Mouse (Mus musculus) stomach, postnatal 0 days (tissue): ENCODE measurements around the gene Pcdh7. TPM values are rescaled to one million over a fixed set of nuclear protein-coding genes. Genes with fewer than 3 reads are reported as not detected.

Source experiments
- ATAC-seq: fragments of 200-750 bp; cut with Nextera tagmentation; 2 replicates; pipeline ENCODE4 v1.8.0; 2017; ENCODE audit not compliant: low FRiP score, low TSS enrichment
- DNase-seq: peaks from one replicate; pipeline ENCODE4 v3.0.0-alpha.2; 2016; ENCODE audit warnings: low spot score
- H3K27ac ChIP-seq: fragments of 300-500 bp; sonication (generic); replicated peaks from 2 replicates; pipeline ENCODE4 v1.5.1; 2014; ENCODE audit warnings: mild to moderate bottlenecking, control low read depth
- H3K27me3 ChIP-seq: fragments of 300-500 bp; sonication (generic); 2 replicates; pipeline ENCODE4 v1.6.1; 2014; ENCODE audit warnings: low read length; ENCODE audit not compliant: control insufficient read depth, insufficient read depth
- H3K36me3 ChIP-seq: fragments of 300-500 bp; sonication (generic); 2 replicates; pipeline ENCODE4 v1.6.1; 2014; ENCODE audit warnings: low read length, mixed read lengths; ENCODE audit not compliant: control insufficient read depth, insufficient read depth
- H3K4me1 ChIP-seq: fragments of 300-500 bp; sonication (generic); replicated peaks from 2 replicates; pipeline ENCODE4 v1.6.1; 2014; ENCODE audit warnings: antibody characterized with exemption; ENCODE audit not compliant: control insufficient read depth, insufficient read depth
- H3K4me2 ChIP-seq: fragments of 300-500 bp; sonication (generic); replicated peaks from 2 replicates; pipeline ENCODE4 v1.6.1; 2014; ENCODE audit warnings: low read depth, mild to moderate bottlenecking, control low read depth, moderate library complexity
- H3K4me3 ChIP-seq: fragments of 300-500 bp; sonication (generic); 2 replicates; pipeline ENCODE4 v1.5.1; 2014; ENCODE audit warnings: low read depth, low read length, control low read depth
- H3K9ac ChIP-seq: fragments of 300-500 bp; sonication (generic); 2 replicates; pipeline ENCODE4 v1.6.1; 2014; ENCODE audit warnings: mild to moderate bottlenecking, low read length, control low read depth, mixed read lengths
- H3K9me3 ChIP-seq: fragments of 300-500 bp; sonication (generic); 2 replicates; pipeline ENCODE4 v1.6.1; 2016; ENCODE audit warnings: low read length; ENCODE audit not compliant: control insufficient read depth
- CTCF ChIP-seq: IDR thresholded peaks from 2 replicates; pipeline ENCODE4 v1.5.1; 2016; ENCODE audit warnings: antibody characterized with exemption, low read depth, mild to moderate bottlenecking, moderate library complexity
- EP300 ChIP-seq: optimal IDR thresholded peaks from 2 replicates; pipeline ENCODE3; 2016; ENCODE audit warnings: antibody characterized with exemption
- WGBS: fragments of 180-500 bp; shearing (Covaris S2); extraction: QIAGEN DNeasy Blood & Tissue Kit; methylation state at CpG from one replicate; pipeline ENCODE4 v1.1.7; 2014; 5-methylcytosine and 5-hydroxymethylcytosine counted together
- polyA plus RNA-seq: library from polyadenylated mRNA; unstranded; fragments of >200 nt; fragmentation: Nextera tagmentation; extraction: Ambion mirVana; gene quantifications from 2 replicates; pipeline ENCODE4 v1.2.1, GENCODE M21; 2015

Pcdh7 gene
- polyA plus RNA-seq, 1 experiment from 2014 or later = 6.4 TPM

GRCm38 (mm10) chr5:57857316-57857715, 139.5 kb downstream of the Pcdh7 start:
- Histone ChIP-seq H3K27me3 (no peaks in the 10 kb centered on the region), H3K9ac (no peak overlapping the region), H3K9me3 (no peaks in the 10 kb centered on the region), H3K4me1 (no peaks in the 10 kb centered on the region), H3K4me2 (no peak overlapping the region), H3K27ac (no peak overlapping the region), H3K36me3 (no peaks in the 10 kb centered on the region), H3K4me3 (no peak overlapping the region)
- DNase-seq = no peak
- ATAC-seq = no peak
- WGBS = 82% methylated on average over 3 of the region's 3 CpGs
- TF ChIP-seq CTCF (no peak), EP300 (no peak)

- H3K27me3 ChIP-seq = no peaks in the 10 kb centered on the region
- DNase-seq = no peak
- H3K4me3 ChIP-seq = no peak overlapping the region
- no peaks in the 10 kb centered on the region for H3K4me1 ChIP-seq
- TF ChIP-seq CTCF = no peak
- TF ChIP-seq EP300 = no peak
- H3K27ac ChIP-seq = no peak overlapping the region
- WGBS = 77% methylated on average over 3 of the region's 3 CpGs
- no peaks in the 10 kb centered on the region for H3K36me3 ChIP-seq
- H3K9ac ChIP-seq = no peak overlapping the region
- no peak for ATAC-seq
- H3K4me2 ChIP-seq = no peak overlapping the region
- no peaks in the 10 kb centered on the region for H3K9me3 ChIP-seq
These were observed 146.5 kb downstream of the Pcdh7 start for GRCm38 (mm10) chr5:57864254-57864653.

DNA sequence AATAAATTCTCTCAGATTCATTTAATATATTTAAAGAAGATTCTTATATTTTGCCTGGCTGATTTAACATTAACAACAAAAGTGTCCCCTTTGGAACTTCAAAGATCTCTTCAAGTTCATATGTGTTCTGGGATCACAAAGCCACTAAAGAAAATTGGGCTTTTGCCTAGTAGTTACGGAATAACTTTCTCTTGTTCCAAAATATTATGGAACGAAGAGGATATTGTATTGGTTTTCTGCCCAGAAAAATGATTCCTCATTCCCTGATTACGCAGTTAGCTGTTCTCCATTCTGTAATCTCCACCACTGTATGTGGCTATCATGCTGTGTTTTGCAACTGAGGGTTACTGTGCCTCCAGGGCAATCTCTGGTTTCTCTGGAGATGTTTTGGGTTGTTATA, 147.5 kb downstream of the Pcdh7 start:
- Histone ChIP-seq H3K36me3 (no peaks in the 10 kb centered on the region), H3K4me3 (no peak overlapping the region), H3K27ac (no peak overlapping the region), H3K9ac (no peak overlapping the region), H3K4me2 (no peak overlapping the region), H3K9me3 (no peaks in the 10 kb centered on the region), H3K27me3 (no peaks in the 10 kb centered on the region), H3K4me1 (no peaks in the 10 kb centered on the region)
- no peak for ATAC-seq
- WGBS = 53% methylated on average over 3 of the region's 3 CpGs
- DNase-seq = no peak
- TF ChIP-seq EP300 = no peak
- no peak for TF ChIP-seq CTCF

DNA sequence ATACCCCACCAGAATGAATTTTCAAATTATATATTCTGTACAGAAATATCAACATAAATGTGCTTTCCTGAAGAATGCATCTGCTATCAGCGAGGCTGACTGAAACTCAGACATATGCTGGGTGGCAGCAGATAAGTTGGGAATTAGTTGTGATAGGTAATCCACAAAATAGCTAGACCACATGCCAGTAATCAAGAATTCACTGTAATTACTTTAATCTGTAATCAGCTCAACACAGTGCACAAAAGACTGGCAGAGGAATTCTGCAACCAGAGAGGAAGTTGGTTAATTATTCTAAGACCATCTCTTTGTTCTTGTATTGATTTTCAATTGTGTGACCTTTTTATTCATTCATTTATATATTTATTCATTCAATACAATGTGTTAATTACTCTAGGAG, 148.3 kb downstream of the Pcdh7 start:
- DNase-seq = no peak
- Histone ChIP-seq H3K27me3 (no peaks in the 10 kb centered on the region), H3K4me1 (no peaks in the 10 kb centered on the region), H3K27ac (no peak overlapping the region), H3K4me2 (no peak overlapping the region), H3K9me3 (no peaks in the 10 kb centered on the region), H3K4me3 (no peak overlapping the region), H3K9ac (no peak overlapping the region), H3K36me3 (no peaks in the 10 kb centered on the region)
- TF ChIP-seq CTCF (no peak), EP300 (no peak)
- no peak for ATAC-seq
- 74% methylated on average over 1 of the region's 1 CpGs for WGBS

- ATAC-seq (no peak), DNase-seq (no peak)
- no peaks in the 10 kb centered on the region for H3K27me3 ChIP-seq
- TF ChIP-seq CTCF = no peak
- no peaks in the 10 kb centered on the region for H3K36me3 ChIP-seq
- no peak overlapping the region for H3K9ac ChIP-seq
- no peak overlapping the region for H3K4me2 ChIP-seq
- H3K9me3 ChIP-seq = no peaks in the 10 kb centered on the region
- WGBS = 51% methylated on average over 2 of the region's 2 CpGs
- peak overlapping the region; percentile 80 for H3K27ac ChIP-seq
- no peak overlapping the region for H3K4me3 ChIP-seq
- no peaks in the 10 kb centered on the region for H3K4me1 ChIP-seq
These were observed 150.1 kb downstream of the Pcdh7 start for GRCm38 (mm10) chr5:57867906-57868305.

GRCm38 (mm10) chr5:57868702-57869101, 150.9 kb downstream of the Pcdh7 start:
- WGBS = 20% methylated on average over 4 of the region's 4 CpGs
- peak; percentile 16 for DNase-seq
- peak; percentile 54 for TF ChIP-seq CTCF
- peak; percentile 46 for TF ChIP-seq EP300
- Histone ChIP-seq H3K27ac (peak overlapping the region; percentile 80), H3K9ac (no peak overlapping the region), H3K27me3 (no peaks in the 10 kb centered on the region), H3K36me3 (no peaks in the 10 kb centered on the region), H3K4me3 (no peak overlapping the region), H3K4me1 (no peaks in the 10 kb centered on the region), H3K9me3 (no peaks in the 10 kb centered on the region), H3K4me2 (peak overlapping the region; percentile 3; the same call in 1 of the 2 replicates)
- ATAC-seq = no peak; the same call in 1 of the 2 replicates

DNA sequence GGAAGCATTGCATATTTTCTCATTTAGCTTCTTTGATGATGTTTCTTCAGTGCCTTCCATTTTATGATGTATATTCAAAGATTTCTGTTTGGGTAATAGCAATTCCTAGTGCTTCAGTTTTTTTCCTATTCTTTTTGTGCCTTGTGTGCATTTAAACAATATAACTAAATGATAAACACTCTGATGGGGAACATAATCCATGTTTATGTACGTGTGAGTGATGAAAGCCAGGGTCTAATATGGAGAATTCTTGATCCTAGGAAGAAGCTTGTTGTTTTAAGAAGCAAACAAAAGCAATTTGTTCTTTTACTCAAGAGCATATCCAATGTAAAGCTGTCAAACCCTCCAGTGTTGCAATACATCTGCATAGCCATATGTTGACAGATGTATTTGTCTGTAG, 153.0 kb downstream of the Pcdh7 start:
- WGBS = 56% methylated on average over 1 of the region's 1 CpGs
- no peak for ATAC-seq

More for the DNA sequence above, 153.0 kb downstream of the Pcdh7 start:
- Histone ChIP-seq H3K4me1 (no peaks in the 10 kb centered on the region), H3K27ac (no peak overlapping the region), H3K9ac (no peak overlapping the region), H3K36me3 (no peaks in the 10 kb centered on the region), H3K4me3 (no peak overlapping the region), H3K27me3 (no peaks in the 10 kb centered on the region), H3K4me2 (no peak overlapping the region), H3K9me3 (no peaks in the 10 kb centered on the region)
- DNase-seq = no peak
- TF ChIP-seq EP300 (no peak), CTCF (no peak)
